Mouse (Mus musculus) heart, postnatal 25 days (tissue): ENCODE data around the gene Git2. TPM values are rescaled to one million over a fixed set of nuclear protein-coding genes. Genes with fewer than 3 reads are reported as not detected.

Experiments used
- DNase-seq: peaks from one replicate; pipeline ENCODE4 v3.0.0; 2022; ENCODE audit warnings: low spot score
- intact Hi-C: fragments of 180-260 bp; cut with DNase I; formaldehyde crosslinking; loops from one replicate; pipeline ENCODE4 v1.15.1; 2025
- total RNA-seq, 2 experiments: library from RNA; stranded (reverse); gene quantifications; 2 replicates each; pipeline ENCODE4 v1.2.3; 2021

Gene Git2
- total RNA-seq: 10 to 100 TPM; 29.1 to 37.9 TPM

DNA sequence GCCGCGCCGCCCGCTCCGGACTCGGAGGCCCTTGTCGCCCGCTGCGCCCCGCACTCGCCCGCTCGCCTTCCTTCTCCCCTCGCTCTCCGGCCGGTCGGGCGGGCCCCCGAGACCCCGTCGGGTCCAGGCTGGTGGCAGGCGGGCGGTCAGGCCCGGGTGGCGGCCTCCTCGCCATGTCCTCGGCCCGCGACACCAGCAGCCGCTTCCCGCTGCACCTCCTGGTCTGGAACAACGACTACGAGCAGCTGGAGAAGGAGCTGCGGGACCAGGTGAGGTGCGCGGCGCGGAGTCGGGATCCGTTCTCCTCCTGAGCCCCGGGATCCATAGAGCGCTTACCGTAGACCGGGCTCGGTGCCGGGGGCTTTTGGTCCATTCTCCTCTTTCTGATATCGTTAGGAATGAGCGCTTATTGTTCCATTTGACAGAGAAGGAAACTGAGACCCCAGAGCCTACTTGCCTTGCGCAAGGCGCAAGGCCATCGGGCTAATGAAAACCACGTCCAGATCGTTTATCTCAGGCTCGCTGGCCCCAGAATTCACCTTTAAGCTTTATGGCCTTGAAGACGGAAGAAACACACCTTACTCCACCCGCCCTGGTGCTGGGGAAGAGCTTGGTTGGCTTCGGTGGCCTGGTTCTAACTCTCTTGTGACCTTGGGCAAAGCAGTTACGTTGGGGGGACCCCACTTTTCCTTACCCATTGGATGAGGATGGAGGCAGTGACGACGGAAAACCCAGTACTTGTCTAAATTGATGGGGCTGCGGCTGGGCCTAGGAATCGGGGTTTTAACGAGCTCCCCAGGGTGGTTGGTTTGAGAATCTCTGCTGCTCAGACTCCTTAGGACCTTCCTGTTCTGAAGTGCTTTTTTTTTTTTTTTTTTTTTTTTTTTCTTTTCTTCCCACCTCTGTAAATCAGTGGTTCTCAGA, at the start of gene Git2:
Gene Git2, minus strand, starts transcription at position 462 of the 924 bp plus-strand sequence.
- intact Hi-C loops: loop anchor here (2.0 kb wide), 1 partner anchor 31 kb away; no protein-coding TSS in a partner anchor
- no peak for DNase-seq

DNA sequence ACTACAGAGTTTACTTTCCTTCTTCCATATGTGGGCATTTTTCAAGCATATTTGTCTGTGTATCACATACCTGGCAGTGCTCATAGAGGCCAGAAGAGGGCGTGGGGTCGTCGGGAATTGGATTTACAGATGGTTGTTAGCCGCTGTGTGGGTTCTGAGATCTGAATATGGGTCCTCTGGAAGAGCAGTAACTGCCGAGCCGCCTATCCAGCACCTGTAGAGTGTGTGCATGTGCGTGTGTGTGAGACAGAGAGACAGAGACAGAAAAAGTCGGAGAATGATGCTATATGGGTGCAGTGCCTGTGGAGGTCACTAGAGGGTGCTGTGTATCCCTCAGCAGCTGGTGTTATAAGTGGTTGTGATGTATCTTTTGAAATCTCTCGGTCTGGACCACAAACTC, 48.9 kb upstream of the Git2 start:
- DNase-seq: no peak
- intact Hi-C loops: loop anchor here (5.0 kb wide), 1 partner anchor 73 kb away; the partner anchor contains the start of gene Oasl2

GRCm38 (mm10) chr5:114822796-114823688, 47.7 kb upstream of the Git2 start, which contains the start of gene 1500011B03Rik:
Gene 1500011B03Rik, minus strand, starts transcription at chr5:114823468.
- intact Hi-C loops: loop anchor here (5.0 kb wide), 1 partner anchor 74 kb away; the partner anchor contains the start of gene Oasl2
- no peak for DNase-seq

DNA sequence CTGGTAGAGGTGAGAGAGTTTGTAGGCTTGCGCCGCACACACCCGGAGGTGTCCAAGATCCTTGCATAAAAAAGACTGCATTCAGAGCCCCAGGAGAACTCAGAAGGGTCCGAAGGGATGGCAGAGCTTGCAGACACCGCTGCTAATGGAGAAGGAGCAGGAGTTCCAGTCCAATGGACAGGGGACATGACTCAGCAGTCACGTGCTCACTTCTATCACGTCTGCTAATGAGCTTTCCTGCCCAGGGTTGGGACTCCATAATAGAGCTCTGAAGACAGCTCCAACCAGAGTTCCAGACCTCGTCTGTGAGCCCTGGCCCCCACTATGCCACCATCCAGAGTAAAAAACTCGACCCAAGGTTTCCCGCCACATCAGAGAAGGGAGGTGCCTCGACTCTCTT, 42.8 kb upstream of the Git2 start:
- no peak for DNase-seq
- intact Hi-C loops: no loop called here

- intact Hi-C loops: no loop called here
- DNase-seq: no peak
Observed at GRCm38 (mm10) chr5:114816599-114816998, 41.3 kb upstream of the Git2 start.

DNA sequence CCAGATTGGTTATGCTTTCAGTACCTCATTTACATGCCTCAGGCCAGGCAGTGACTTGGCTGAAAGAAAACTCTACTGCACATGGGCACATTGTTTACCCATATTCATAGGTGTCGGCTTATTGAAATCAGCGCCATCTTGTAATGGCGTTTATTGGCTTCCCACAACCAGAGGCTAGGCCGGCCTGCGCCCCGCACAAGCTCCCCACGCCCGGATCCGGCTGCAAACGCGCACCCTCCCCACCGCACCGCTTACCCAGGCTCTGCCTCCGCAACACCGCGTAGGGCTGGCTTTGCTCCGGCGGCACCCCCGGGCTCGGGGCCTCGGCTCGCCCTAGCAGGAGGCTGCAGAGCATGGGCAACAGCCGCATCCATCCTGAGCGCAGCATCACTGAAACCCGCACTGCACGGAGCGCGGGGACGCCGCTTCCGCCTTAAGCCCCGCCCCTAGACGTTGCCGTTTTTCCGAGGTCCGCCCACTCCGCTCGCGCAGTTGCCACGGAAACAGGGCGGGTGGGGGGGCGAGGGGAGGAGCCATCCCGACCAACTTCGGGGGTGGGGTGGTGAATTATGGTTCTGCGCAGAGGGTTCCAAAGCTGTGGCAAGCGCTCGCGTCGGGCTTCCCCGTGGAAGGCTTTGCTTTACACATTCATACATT, 38.3 kb upstream of the Git2 start:
- intact Hi-C loops: no loop called here
- peak; percentile 62 for DNase-seq

DNA sequence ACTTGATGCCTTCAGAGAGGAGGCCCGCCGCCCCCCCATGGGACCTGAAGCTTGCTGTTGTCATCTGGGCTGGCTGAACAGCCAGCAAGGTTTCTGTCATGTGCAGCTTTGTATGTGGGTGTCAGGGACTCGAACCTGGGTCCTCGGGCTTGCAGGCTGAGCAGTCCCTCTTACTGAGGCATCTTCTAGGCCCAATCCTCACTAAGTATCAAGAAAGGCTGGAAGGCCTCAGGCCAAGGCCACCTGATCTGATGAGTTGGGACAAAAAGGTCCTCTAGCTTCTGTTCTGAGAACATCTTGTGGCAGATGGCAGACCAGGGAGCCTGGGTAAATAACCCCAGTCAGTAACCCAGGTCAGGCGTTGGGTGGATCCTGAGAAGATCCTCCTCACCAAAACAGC, 34.5 kb upstream of the Git2 start:
- intact Hi-C loops: loop anchor here (5.0 kb wide), 1 partner anchor 103 kb away; the partner anchor contains the start of gene Tchp
- no peak for DNase-seq

DNA sequence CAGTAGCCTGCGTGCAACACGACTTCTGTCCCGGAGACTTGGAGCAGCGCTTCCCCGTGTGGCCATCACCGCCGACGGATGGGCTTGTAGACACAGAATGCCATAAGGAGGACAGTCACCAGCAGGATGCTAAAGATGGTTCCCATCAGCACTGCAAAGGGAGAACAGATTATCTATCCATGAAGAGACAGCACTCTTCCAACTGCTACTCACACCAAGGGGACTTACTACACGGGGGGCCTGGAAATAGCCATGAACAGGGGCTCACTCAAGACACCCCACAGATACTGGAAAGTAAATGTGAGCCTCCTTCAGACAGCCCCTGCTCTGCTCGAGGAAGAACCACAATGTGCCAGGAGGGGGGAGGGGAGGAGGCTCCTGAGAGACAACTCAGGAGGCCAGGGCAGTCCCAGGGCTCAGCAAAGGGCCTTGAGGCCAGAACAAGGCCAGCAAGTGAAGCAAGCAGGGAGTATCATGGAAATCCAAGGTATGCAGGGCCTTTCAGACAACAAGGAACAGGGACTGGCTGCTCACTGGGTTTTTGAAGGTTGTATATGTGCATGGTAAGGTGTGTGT, 34.0 kb upstream of the Git2 start:
- intact Hi-C loops: loop anchor here (5.0 kb wide), 1 partner anchor 102 kb away; the partner anchor contains the start of gene Tchp
- DNase-seq: no peak

GRCm38 (mm10) chr5:114808385-114808784, 33.1 kb upstream of the Git2 start:
- intact Hi-C loops: loop anchor here (5.0 kb wide), 1 partner anchor 101 kb away; the partner anchor contains the start of gene Tchp
- DNase-seq: no peak

GRCm38 (mm10) chr5:114807893-114808292, 32.6 kb upstream of the Git2 start:
- no peak for DNase-seq

DNA sequence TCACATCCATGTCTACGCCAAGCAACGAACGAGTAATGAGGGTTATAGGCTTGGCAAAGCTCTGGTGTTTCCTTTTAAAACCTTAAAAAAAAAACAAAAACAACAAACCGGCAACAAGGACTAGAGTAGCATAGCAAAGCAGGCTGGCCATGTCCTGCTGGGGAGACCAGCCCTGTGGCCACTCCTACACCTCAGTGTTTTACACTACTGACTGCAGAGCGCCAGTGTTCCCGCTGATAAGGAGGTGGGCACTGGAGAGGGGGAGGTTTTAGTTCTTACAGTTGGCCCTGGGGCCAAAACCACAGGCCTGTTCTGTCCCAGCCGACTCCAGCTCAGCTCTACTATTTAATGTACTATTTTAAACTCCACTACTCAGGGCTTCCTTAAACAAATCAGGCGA, 32.2 kb upstream of the Git2 start:
- no peak for DNase-seq
- intact Hi-C loops: loop anchor here (2.0 to 5.0 kb wide), 2 partner anchors 33 to 100 kb away; partner anchors contain the start of genes Ankrd13a, Git2 and Tchp

More at GRCm38 (mm10) chr5:114807893-114808292, 32.6 kb upstream of the Git2 start:
- intact Hi-C loops: loop anchor here (2.0 to 5.0 kb wide), 2 partner anchors 33 to 101 kb away; partner anchors contain the start of genes Ankrd13a, Git2 and Tchp

DNA sequence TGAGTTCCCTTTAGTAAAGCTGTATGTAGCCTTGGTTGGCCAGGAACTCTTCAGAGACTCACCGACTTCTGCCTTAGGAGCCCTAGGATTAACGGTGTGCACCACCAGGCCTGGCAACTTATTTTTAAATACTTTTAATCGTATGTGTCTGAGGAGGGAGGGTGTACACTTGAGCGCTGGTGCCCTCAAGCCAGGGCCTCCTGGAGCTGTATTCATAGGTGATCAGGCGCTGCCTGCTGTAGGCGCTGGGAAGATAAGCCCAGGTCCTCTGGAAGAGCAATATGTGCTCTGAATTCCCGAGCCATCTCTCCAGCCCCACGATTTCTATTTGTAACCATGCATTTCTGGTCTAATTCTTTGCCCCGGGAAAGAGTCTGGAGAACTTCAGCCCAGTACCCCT, 31.7 kb upstream of the Git2 start:
- no peak for DNase-seq
- intact Hi-C loops: loop anchor here (2.0 to 5.0 kb wide), 2 partner anchors 32 to 100 kb away; partner anchors contain the start of genes Ankrd13a, Git2 and Tchp

DNA sequence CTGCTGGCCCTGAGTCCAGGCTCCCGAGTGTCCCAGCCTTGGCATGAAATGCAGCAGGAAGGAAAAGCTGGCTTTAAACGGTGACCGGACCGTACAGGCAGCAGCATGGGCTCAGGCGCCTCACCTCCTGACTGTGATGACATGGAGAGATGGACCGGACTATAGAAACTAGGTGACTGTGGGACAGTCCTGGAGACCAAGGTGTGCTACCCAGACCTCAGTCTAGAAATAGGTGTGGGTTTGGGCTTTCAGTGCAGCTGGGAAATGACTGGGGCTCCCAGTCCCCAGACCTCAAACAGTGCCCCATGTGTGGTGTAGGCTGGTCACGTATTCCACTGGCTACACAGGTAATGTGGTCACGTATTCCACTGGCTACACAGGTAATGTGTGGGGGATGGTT, 31.3 kb upstream of the Git2 start:
- intact Hi-C loops: loop anchor here (2.0 to 5.0 kb wide), 2 partner anchors 32 to 99 kb away; partner anchors contain the start of genes Ankrd13a, Git2 and Tchp
- DNase-seq: no peak

GRCm38 (mm10) chr5:114805436-114806350, 30.4 kb upstream of the Git2 start:
- no peak for DNase-seq
- intact Hi-C loops: loop anchor here (2.0 to 5.0 kb wide), 2 partner anchors 31 to 98 kb away; partner anchors contain the start of genes Ankrd13a, Git2 and Tchp

DNA sequence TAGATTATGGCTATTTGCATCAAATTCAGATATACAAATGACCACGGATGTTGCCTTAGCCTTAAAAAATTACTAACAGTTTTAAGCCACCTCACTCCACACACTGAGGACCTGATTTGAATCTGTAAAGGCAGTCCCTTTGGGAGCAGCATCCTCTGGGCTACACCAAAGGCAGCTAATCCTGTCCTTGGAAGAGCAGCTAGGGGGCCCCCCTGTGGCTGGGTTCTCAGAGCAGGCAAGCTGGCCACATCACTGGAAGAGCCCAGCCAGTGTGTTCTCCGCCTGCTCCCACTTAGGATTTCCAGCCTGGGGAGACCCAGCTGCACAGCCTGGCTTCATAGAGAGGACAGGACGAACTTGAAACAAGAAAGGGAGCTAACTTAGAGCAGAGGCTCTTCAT, 29.6 kb upstream of the Git2 start:
- no peak for DNase-seq

DNA sequence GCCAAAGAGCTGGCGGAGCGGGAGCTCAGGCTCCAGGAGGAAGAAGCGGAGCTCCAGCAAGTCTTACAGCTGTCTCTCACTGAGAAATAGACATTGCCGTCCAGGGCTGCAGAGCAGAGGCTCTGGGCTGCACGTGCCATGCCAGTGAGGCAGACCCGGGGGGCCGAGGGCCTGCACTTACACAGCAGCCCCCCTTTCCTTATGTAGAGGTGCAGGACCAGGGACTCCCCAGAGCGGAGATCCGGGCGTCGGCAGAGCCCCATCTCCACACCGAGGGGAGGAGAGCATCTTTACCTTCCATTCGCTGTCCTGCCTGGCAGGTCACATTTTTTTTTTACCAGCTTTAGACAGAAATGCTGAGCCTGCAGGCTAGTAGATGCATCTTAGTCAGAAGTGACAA, 29.0 kb upstream of the Git2 start:
- intact Hi-C loops: no loop called here
- DNase-seq: no peak

More for the DNA sequence above, 29.6 kb upstream of the Git2 start:
- intact Hi-C loops: loop anchor here (5.0 kb wide), 1 partner anchor 98 kb away; the partner anchor contains the start of gene Tchp

DNA sequence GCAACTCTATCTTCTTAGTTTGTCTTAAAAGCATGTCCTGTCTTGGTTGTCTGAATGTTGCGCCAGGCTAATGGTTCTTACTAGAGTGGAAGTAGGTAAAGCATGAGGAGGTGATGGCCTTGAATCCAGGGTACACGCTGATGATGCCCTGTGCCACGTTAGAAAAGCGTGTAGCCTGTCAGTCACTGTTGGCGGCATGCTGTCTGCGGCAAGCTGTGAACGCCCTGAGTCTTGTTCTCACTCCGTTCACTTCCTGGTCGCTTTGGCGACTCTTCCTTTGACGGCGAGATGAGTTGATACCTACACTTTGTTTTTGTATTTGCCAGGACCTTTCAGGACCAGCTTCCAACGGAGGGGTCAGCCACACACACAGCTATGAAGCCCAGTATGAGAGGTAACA, 27.9 kb upstream of the Git2 start:
- DNase-seq: no peak
- intact Hi-C loops: no loop called here

DNA sequence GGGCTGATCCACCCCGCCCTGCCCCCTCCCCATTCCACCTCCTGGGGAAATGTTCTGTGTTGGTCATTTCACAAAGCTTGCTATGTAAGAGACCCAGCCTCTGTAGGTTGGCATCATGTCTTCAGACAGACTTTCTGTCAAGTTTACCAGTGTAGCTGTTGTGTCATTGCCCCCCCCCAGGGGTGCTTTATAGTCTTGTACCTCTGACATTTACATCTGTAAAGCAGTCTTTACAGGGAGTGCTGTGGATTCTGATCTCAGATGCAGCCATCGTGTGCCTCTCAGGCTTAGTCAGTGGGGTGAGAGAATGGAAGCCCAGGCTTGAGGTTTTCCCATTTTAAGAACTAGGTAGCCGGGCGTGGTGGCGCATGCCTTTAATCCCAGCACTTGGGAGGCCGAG, 26.5 kb upstream of the Git2 start:
- no peak for DNase-seq
- intact Hi-C loops: loop anchor here (2.0 kb wide), 1 partner anchor 17 kb away; no protein-coding TSS in a partner anchor
